Mouse (Mus musculus) cerebellum, adult 9-10 months (tissue): ENCODE data around the gene Fndc3b.

ENCODE experiments used
- DNase-seq: peaks from one replicate; pipeline ENCODE4 v3.0.0; 2022

The Fndc3b gene

DNA sequence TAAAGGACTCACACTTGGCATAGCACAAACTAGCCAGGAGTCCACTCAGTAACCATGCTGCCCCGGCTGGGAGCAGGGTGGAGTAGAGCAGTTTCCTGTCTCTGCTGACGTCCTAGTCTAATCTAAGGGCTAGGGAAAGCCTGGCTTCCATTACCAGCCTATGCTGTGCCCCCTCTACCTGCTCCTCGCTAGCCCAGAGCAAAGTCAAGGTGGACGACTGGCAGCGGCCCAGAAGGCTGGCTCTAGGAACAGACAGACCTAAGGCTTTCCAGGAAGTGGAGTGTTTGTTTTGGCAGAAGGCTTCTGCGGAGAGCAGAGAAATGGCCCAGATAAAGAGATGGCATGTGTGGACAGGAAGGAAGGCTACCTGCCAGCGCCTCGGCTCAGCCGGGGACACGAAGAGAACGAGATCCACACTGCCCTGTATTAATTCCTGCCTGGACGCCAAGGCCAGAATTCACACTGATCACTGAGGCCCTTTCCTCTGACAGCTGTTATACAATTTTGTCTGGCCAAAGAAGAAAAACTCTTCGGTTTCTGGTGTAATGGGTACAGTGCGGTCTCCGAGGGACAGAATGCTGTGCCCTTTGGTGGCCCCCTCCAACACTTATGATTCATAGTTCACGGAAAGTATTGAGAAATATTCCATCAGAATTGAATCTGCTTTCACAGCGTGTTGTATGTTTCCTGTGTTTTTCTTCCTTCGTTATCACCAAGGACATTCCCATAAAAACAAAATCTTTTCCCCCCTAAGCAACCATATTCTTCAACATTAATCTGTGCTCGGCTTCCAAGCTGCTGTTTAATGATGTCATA lies 94.5 kb downstream of the Fndc3b start:
- peak; percentile 92 for DNase-seq

DNA sequence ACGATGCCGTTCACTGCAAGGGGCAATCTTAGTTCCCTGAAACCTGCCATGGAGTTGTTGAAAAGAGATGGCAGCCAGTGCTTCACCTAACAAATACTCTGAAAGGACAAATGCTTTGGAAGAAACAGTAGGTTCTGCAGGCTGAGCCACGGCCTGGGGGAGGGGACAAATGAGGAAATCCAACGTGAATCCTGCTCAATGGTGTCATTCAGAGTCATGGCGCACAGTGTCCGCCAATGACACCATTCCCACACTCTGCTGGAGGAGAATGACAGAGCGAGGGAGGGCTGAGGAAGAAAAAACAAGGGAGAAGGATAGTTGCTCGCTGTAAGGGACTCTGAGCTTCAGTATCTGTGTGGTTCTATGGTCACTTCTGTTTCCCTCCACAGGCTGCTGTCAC lies 95.6 kb downstream of the Fndc3b start:
- DNase-seq, result no peak

DNA sequence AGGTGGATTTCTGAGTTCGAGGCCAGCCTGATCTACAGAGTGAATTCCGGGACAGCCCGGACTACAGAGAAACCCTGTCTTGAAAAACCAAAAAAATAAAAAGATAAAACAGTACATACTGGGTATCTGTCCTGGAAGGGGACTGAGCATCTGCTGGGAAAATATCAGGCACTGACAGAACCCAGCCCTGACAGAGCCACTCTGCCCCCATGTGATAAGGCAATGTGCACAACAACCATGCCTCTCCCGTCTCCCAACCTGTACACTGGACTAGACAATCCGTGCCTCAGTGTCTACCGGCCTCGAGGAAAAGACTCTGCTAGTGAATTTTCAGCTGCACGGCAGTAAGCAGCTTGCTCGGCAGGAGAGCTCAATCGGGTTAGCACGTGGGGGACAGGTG lies 97.3 kb downstream of the Fndc3b start:
- no peak for DNase-seq

DNA sequence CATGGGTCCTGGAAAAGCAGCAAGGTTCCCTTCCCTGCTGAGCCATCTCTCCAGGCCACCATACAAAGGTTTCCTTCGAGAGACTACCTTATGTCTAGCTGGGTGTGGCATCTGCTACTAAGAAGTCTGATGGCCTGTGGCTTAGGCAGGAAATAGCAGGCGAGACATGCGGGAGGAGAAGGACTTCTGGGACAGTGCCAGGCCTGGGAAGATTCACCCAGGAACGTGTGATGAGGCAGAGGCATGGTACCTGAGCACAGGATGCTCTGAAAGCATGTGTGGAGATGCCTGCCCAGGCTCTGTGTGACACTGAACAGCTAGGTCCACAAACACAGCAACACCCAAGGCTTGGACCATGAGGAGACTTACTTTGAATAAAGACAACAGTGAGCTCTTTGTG lies 98.1 kb downstream of the Fndc3b start:
- DNase-seq, result no peak

DNA sequence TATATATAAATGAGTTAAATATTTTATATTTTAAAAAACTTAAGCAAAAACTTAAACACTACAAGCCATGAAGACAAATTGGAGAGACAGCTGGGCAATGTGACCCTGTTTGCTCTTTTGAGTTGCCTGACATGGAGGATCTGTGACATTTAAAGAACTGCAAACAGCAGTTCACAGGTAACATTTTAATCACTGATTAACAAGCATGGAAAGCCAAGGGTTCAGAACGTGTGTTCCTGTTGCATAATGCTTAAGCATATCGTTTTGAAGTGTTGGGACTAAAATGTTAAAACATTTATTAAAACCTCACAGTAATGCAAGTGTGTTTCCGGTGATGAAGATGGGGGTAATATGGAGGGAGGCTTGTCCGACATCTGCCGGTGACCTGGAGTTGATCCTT lies 99.1 kb downstream of the Fndc3b start:
- no peak for DNase-seq

DNA sequence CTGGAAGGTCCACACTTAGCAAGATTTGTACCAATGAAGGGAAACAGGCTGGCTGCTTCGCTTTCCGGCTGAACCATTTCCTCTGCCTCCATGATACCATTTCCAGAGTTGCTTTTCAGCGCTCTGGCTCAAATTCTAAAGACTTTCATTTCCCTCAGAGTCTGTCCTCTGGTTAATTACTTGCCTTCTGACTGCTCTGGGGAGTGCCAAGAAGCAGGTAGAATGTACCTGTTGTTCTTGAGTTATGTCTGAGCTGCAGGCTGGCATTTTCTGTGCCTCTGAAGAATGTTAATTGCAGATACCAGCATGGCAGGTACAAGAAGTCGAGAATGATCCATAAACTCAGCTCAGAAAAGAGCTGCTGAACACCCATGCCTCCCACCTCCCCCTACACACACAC lies 100.6 kb downstream of the Fndc3b start:
- DNase-seq, result no peak

DNA sequence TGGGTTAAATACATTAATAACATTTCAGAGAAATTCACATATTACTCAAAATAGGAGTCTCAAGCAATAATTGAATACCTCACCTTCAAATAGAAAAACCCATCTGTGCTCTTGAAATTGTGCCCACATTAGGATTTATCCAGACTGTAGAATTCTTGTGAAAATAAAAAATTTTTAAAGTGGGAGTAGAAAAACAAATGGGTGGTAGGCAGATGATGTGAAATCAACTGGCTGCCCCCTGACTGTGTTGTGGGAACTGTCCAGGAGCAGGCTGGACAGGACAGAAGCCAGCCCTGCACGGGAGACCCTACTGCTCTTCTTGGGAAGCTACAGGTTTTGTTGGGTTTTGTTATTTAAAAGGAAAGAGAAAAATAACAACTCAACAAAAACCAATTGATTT lies 101.0 kb downstream of the Fndc3b start:
- no peak for DNase-seq

DNA sequence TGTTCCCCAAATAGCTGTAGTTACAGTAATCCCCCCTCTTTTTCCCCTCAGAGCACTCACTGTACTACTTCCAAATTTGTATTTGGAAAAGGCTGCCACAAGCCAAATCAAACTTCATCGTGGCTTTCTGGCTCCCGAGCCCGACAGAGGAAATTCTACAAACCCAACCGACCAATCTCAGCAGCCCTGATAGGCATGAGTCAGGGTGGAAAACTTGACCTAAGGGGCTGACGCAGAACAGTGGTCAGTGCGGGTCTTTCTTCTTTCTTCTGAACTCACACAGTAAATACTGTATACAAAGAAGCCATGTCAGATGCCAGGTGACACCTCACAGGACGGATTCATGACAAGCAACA lies 103.3 kb downstream of the Fndc3b start:
- DNase-seq, result no peak

DNA sequence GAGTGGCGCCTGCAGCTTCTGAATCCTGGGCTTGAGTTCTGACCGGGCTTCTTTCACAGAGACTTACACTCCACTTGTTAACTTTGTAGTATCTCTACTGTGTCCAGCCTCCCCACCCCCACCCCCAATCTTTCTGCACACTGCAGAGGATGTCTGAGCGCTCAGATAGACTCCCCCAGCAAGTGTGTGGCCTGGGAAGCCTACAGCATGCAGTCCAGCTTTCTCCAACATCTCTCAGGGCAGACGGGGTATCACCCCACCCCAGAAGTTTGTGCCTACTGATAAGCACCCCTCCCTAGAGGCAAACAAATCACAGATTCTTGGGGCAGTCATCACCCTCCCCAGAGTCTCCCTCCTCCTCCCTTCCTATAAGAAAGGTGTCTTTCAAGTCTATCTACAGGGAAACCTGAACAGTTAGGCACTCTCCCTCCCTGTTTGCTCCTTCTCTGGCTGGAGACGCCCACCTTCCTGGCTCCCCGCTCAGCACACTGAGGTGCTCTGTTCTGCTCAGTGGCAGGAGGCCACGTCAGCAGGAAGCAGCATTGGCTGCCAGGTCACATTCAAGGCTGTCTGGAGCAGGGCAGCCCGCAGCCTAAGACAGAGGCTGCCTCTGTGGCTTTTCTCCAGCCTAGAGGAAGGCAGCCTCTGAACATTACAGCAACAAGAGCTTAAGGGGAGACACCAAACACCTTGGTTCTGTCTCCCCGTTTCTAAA lies 103.9 kb downstream of the Fndc3b start:
- DNase-seq, result no peak

DNA sequence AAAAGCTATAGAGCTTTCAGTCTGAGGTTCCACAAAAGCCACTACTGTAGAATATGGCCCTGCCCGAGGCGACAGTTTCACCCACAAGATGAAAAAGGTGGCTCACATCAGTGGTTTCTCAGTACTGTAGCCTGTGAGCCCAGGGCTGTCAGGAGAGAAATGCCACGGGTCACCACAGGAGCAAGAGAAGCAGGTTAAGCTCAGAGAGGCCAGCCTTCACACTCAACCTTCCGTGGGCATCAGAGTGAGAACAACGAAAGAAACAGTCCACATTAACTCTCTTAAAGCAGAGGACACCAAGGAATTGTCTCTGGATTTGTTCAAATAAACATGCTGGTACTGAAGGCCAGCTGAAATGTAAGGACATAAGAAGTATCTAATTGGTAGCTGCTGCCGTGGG lies 104.5 kb downstream of the Fndc3b start:
- DNase-seq, result no peak

DNA sequence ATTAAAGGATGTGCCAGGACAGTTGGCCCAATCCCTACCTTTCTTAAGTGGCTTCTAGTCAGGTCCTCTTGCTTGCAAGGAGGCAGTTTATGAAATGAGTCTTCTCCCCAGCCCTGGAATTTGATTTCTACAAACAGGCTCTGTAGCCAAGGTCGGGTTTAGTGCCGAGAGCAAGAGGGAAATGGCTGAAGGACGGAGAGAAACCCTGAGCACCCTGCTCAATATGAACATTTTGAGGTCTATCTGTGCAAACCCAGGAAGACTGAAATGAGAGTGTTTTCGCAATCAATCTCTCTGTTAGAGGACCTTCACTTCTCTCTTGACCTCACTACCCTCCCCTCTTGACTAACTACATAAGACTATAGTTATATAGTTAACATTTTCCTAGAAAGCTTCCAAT lies 105.5 kb downstream of the Fndc3b start:
- no peak for DNase-seq

DNA sequence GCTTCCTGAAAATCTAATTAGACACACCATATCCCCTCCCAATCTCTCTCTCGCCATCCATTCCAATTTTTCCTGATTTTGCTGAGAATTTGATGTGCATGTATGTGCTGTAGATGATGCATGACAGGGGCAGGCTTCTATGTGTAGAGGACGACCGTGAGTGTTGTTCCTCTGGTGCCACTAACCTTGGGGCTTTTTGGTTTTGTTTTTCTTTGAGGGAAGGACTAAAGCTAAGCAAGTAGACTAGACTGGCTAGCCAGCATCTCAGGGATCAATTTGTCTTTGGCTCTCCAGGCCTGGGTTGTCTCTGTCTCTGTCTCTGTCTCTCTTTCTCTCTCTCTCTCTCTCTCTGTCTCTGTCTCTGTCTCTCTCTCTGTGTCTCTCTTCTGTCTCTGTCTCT lies 106.0 kb downstream of the Fndc3b start:
- no peak for DNase-seq

DNA sequence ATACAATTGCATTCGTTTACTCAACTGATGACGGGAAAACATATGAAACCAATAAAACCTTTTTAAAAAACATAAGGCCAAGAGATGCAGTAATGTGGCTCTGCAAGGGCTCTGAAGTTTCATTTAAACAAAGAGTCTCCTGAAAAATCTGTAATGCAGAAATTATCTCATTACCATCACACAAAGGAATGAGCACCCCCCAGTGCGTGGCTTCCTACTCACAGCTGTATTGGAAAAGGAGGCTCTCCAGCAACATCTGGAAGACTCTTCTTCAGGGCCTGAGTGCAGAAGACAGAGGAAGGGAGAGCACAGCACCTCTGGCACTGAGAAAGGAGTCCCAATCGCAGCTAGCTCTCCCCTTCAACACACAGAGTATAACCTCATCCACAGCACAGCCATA lies 106.5 kb downstream of the Fndc3b start:
- DNase-seq, result no peak

DNA sequence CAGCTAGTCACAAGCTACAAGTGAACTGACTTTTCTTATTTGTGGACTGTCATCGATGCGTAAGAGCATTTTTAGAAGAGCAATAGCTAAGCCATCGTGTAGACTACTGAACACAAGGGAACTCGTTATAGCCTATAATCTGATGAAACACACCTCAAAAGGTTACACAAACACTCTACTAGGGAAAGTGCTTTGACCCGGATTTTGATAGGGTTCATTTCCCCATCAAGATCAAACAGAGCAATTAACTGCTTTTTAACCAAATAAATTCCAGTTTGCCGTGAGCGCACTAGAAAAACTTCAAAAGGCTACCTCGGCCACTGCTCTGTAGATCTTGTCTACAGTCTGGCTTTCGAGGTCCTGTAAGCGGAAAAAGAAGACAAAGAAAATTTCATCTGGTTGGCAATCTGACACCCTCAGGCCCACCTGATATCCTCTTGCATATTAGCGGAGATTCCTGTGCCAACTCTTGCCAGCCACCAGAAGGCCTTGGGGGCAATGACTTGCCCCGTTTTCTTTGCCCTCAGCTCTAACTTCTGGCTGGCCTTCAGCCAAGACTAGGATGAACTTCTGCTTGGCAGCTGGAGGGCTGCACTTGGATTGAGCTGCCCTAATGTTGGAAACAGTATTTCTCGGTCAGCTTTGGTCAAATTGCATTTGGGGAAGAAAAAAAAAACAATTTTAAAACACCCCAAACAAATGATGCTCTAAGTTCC lies 107.0 kb downstream of the Fndc3b start:
- DNase-seq, result no peak

DNA sequence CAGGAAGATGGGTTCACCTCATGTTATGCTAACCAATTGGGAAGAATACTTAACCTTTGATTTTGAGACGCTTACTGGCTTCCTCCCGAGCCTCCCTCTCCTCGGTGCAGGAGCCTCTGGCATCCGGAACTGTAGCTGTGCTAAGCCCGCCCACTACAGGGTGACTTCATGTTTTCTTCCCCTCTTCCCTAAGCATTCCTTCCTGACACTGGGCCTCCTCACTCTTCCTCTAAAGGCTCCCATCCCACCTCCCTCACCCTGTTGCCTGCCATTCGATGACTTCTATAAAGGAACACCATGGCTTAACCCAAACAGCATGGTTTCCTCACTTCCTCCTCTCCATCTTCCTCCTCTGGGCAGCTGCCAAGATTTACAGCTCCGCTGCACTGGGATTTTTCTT lies 110.5 kb downstream of the Fndc3b start:
- no peak for DNase-seq

DNA sequence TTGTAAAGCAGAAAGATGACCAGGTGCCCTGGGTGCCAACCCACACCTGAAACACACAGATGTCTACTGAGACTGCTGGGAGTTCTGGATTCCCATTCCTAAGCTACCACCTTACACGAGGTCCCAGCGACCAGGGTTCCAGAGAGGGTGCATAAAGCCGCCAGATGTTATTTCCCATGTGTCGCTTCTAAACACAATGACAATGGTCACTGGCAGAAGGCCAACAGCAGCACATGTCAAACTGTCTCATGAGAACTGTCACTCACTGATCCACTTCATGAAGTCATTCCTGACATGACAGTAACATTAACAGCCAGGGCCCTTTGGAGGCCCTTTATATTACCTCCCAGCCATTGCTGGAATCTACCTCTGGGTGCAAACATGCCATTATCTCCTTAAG lies 110.9 kb downstream of the Fndc3b start:
- no peak for DNase-seq

DNA sequence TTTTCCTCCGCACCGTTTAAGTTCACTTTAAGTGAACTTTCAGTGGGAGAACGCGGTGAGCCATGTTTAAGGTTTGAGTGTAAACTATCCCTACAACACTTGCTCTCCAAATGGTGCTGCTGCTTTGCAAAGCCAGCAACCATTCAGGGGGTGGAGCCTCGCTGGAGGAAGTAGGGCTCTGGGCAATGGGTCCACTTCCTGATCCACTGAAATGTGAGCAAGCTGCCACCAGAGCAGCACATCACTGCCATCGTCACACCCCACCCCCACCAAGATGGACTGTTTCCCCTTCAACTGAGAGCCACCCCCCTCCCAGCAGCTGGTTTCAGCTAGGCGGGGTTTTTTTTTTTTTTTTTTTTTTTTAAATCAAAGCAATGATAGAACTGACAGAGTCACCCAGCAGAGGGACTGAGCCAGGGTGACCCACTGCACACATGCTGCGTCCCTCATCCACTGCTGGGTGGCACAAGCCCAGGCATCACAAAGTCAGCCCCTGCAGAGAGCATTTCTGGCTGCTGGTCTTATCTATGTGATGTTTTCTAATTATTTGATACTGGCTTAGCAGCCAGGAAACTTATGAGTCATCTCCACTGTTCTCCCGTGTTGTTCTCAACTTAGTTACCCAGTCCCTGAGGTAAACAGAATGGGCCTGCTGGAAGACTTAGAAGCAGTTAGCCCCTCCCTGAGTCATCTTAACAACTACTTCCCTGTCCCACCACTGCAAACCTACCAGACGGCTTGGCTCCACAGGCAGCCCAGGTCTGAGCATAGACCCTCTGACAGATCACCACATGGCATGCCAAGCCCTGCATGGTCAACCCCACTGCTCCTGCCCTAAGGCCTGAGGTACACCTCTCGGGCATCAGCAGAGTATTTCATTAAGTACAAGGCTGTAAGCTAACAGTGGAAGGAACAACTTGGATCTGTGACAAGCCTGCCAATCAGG lies 112.4 kb downstream of the Fndc3b start:
- no peak for DNase-seq

DNA sequence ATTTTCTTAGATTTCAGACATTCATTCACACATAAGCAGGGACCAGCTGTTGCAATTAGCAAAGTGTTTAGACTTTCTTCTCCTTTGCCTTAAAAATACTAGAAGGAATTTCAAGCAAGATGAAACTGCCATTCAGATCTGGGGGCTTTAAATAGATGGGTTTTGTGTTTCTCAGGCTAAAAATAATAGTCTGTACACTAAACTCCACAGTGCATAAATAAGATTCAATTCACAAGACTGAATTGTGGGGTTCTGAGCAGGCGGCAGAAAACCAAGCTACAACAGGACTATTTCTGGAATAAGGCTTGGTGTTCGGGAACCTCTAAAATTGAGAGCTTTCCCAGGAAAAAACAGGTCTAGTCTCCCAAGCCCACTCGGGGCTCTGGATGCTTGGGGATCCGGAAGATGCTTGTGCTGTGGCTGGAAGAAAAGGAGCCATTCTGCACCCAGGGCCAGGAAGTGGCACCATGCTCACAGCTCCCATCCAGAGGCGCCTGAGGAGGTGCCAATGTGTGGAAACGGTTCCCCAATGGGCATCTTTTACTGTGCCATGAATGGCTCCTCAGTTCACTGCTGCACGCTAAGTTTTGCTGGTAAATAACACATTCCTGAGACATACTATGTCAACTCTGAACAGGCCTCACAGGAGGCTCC lies 117.5 kb downstream of the Fndc3b start:
- no peak for DNase-seq

DNA sequence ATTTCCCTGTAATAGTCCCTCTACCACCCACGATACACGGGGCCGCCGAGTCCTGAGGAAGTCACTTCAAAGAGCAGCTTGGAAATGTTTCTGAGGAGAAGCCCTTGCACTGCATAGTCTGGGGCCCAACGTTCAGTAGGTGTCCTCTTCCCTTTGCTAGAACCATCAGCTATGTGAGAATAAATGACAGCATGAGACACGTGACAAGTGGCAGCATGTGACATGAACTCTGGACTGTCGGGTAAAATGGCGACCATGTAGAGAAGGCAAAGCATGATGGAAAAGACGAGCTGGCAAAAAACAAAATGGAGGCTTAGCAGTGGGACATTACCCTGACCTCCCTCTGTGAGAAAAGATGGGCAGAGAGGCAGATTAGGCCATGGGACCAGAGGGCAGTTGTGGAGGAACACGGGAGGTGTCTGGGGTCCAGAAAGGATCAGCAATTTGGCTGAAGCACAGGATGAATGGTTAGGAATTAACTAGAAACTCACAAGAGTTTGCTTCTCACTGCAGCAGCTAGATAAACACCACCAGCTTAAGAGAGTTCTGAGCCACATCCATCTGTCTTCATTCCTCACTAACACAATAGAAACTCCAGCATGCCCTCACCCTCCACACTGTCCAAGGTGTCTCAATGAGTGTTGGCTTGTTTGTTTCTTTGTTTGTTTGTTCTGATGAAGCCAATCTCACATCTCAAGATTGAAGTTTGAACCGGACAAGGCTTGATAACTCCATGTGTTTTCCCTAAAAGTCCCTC lies 118.2 kb downstream of the Fndc3b start:
- DNase-seq, result no peak

DNA sequence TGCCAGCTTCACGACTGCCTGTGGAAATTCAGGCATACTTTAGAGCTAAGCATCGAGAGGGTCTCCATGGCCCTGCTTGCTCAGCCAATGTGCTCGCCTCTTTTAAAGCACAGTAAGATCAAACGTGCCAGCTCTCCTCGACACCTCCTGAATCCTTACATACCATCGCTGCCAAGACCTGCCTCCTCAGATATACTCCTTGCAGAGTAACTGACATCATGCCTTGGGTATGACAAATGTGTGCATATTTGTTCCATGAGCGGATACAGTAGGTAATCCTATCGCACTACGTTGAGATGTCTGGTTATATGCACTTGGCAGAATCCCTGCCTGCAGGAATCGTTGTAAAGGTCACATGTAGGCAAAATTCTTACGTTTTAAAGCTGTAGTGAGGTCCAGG lies 120.3 kb downstream of the Fndc3b start:
- no peak for DNase-seq

DNA sequence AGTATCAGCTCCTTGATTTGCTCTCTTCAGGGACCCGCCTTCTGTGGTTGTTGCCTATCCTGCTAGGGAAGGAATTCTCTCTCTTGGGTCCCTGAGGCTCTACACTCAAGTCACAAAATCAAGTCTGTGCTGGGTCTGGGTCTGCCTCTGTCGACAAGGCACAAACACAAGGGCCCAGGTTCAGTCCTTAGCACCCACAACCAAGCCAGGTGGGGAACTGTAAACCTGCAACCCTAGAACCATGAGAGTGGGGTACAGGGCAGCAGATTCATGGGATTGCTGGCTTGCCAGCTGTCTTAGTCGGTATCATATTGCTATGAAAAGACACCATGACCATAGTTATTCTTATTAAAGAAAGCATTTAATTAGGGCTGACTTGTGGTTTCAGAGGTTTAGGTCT lies 121.8 kb downstream of the Fndc3b start:
- DNase-seq, result no peak

DNA sequence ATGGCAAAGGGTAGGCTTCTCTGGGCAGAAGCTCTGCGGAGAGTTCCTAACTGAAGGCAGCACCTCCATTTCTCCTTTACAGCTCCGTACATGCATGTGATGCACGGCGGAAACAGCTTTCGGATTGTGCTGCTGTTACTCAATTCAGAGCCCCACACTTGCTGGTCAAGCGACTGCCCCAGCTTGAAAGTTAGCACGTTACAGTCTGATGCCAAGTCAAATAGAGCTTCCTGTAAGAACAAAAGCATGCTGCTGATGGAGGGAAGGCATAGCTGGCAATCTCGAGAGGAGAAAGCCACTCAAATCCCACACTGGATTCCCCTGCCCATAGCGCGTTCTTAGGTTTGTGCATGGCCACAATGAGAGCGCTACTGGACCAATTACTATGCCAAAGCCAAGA lies 122.5 kb downstream of the Fndc3b start:
- no peak for DNase-seq
